Mouse (Mus musculus) embryonic fibroblast, embryonic 13.5 days (primary cell): Measurements from ENCODE around the gene Gm21767. TPM values are rescaled to one million over a fixed set of nuclear protein-coding genes. Genes with fewer than 3 reads are reported as not detected.
"Not testable (repeated sequence)": the region's sequence is repeated elsewhere in the genome, so short reads cannot be mapped to it uniquely, and the experiment has no call there.

Source experiments
- H3K27ac ChIP-seq: 2 replicates; pipeline ENCODE4 v1.5.1; 2012; ENCODE audit warnings: low read length, control low read depth, inconsistent platforms; ENCODE audit not compliant: insufficient read depth
- H3K4me1 ChIP-seq: 2 replicates; pipeline ENCODE4 v1.6.1; 2011; ENCODE audit warnings: low read length; ENCODE audit not compliant: control insufficient read depth, insufficient read depth
- H3K4me3 ChIP-seq: 2 replicates; pipeline ENCODE4 v1.5.1; 2011; ENCODE audit warnings: mild to moderate bottlenecking, control low read depth, low read length; ENCODE audit not compliant: insufficient read depth
- polyA plus RNA-seq: library from polyadenylated mRNA; stranded (reverse); fragments of >200 nt; gene quantifications from 2 replicates; pipeline ENCODE4 v1.2.4, GENCODE M21; 2011; ENCODE audit warnings: low read depth; ENCODE audit not compliant: missing spikeins, insufficient read length

Gm21767 gene
- not detected in 2 replicates for polyA plus RNA-seq

GRCm38 (mm10) chrY:13941438-13941837 lies at the start of gene Gm21767:
Gene Gm21767, plus strand, starts transcription at chrY:13941738.
- H3K27ac ChIP-seq, H3K4me1 ChIP-seq, H3K4me3 ChIP-seq: not testable (repeated sequence)
